11 mouse cellular contexts compared by ENCODE assay signal in the genomic region with DNA sequence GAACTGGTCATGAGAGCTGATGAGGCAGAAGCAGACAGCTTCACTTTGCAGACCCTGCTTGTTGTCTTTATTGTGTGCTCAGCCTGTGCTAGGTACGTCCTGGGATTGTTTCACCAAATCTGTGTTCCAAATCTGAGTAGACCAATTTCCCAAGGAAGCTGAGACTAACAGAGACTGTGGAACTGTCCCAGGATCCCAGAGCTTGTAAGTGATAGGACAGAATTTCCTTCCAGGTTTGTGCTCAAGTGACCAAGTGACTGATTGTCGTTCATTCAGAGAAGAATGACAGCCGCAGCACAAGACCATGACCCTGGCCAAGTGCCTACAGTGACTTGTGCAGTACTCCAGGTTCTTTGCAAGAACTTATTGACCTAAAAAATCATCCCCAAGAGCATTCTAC.
"Had no signal": no experiment of that assay in that cellular context is flagged by ENCODE, and none has a peak within 500 bp of the region (broad histone marks: within the 10 kb centered on the region; RNA-seq: fewer than 3 reads in every experiment).

No protein-coding gene starts in this region.

- H3K4me3 ChIP-seq: kidney, embryonic 15.5 days; left cerebral cortex, adult 2 months; liver, embryonic 13.5 days had no signal

- H3K27ac ChIP-seq: kidney, embryonic 15.5 days; liver, embryonic 13.5 days had no signal

- H3K4me2 ChIP-seq: kidney, embryonic 15.5 days; liver, embryonic 13.5 days; midbrain, embryonic 11.5 days had no signal

- H3K9ac ChIP-seq: kidney, embryonic 15.5 days; liver, embryonic 13.5 days had no signal

- H3K4me1 ChIP-seq: liver, embryonic 13.5 days had no signal

- H3K36me3 ChIP-seq: kidney, embryonic 15.5 days; liver, embryonic 13.5 days had no signal

- DNase-seq: kidney, adult 8-10 months; kidney, postnatal 36 days; layer of hippocampus, postnatal 36 days; liver, embryonic 13.5 days; lung, adult 2 months; midbrain, embryonic 14.5 days; thymus, adult 18-20 months; thymus, postnatal 36 days had no signal

- H3K27me3 ChIP-seq: kidney, embryonic 15.5 days; liver, embryonic 13.5 days had no signal

- H3K9me3 ChIP-seq: kidney, embryonic 15.5 days; liver, embryonic 13.5 days had no signal
